Mouse (Mus musculus) neural tube, embryonic 15.5 days (tissue): Measurements from ENCODE around the gene Phactr2. TPM values are rescaled to one million over a fixed set of nuclear protein-coding genes. Genes with fewer than 3 reads are reported as not detected.

Experiments used
- ATAC-seq: fragments of 200-750 bp; cut with Nextera tagmentation; 2 replicates; pipeline ENCODE4 v1.8.0; 2017; ENCODE audit warnings: mild to moderate bottlenecking, moderate TSS enrichment, moderate library complexity; ENCODE audit not compliant: low FRiP score
- H3K27ac ChIP-seq: fragments of 300-500 bp; sonication (generic); replicated peaks from 2 replicates; pipeline ENCODE4 v1.5.1; 2015; ENCODE audit warnings: mild to moderate bottlenecking, inconsistent platforms
- H3K27me3 ChIP-seq: fragments of 300-500 bp; sonication (generic); replicated peaks from 2 replicates; pipeline ENCODE4 v1.6.1; 2015; ENCODE audit warnings: inconsistent platforms
- H3K36me3 ChIP-seq: fragments of 300-500 bp; sonication (generic); 2 replicates; pipeline ENCODE4 v1.6.1; 2015; ENCODE audit warnings: inconsistent platforms
- H3K4me1 ChIP-seq: fragments of 300-500 bp; sonication (generic); 2 replicates; pipeline ENCODE4 v1.6.1; 2015; ENCODE audit warnings: inconsistent platforms
- H3K4me2 ChIP-seq: fragments of 300-500 bp; sonication (generic); 2 replicates; pipeline ENCODE4 v1.6.1; 2015; ENCODE audit warnings: inconsistent platforms, mild to moderate bottlenecking, moderate library complexity
- H3K4me3 ChIP-seq: fragments of 300-500 bp; sonication (generic); replicated peaks from 2 replicates; pipeline ENCODE4 v1.5.1; 2015; ENCODE audit warnings: mild to moderate bottlenecking, inconsistent platforms
- H3K9ac ChIP-seq: fragments of 300-500 bp; sonication (generic); replicated peaks from 2 replicates; pipeline ENCODE4 v1.6.1; 2015; ENCODE audit warnings: mild to moderate bottlenecking, inconsistent platforms
- H3K9me3 ChIP-seq: fragments of 300-500 bp; sonication (generic); replicated peaks from 2 replicates; pipeline ENCODE4 v1.6.1; 2016; ENCODE audit warnings: inconsistent platforms
- WGBS: fragments of 180-500 bp; shearing (Covaris S2); methylation state at CpG from one replicate; pipeline ENCODE4 v1.1.7; 2015; ENCODE audit warnings: mixed read lengths; 5-methylcytosine and 5-hydroxymethylcytosine counted together
- polyA plus RNA-seq: library from polyadenylated mRNA; unstranded; fragments of >200 nt; fragmentation: Nextera tagmentation; extraction: Ambion mirVana; gene quantifications from 2 replicates; pipeline ENCODE4 v1.2.1, GENCODE M21; 2015

Phactr2 gene
- polyA plus RNA-seq, 1 experiment from 2014 or later = 8.1 TPM

GRCm38 (mm10) chr10:13323139-13323805 lies 150.9 kb downstream of the Phactr2 start:
- 21% methylated on average over 12 of the region's 12 CpGs for WGBS
- ATAC-seq = 0 out of 2 replicates have a peak, but pooled peaks have one; percentile 16

DNA sequence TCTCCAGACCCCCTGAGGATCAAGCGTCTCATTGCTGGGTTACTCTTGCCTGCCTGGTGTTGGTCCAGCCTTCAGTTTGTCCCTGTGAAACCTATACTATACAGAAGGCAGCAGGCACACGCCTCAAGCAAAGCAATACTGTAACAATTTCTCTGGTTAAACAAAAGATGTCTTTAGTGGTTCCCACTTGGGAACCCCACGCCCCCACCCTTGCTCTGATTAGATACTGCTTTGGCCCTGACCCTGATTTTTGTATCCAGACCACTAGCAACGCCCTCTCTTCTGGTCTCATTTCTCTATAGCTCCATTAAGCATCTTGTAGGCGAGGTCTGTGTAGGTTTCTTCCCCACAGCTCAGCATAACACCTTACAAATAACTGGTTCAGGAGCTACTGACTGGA lies 159.2 kb downstream of the Phactr2 start:
- Histone ChIP-seq H3K9me3 (no peaks in the 10 kb centered on the region), H3K4me2 (no peak overlapping the region), H3K27ac (no peak overlapping the region), H3K4me3 (no peak overlapping the region), H3K4me1 (no peaks in the 10 kb centered on the region), H3K27me3 (no peaks in the 10 kb centered on the region), H3K9ac (no peak overlapping the region), H3K36me3 (no peaks in the 10 kb centered on the region)
- 79% methylated on average over 5 of the region's 5 CpGs for WGBS
- ATAC-seq = no peak

More at GRCm38 (mm10) chr10:13323139-13323805, 150.9 kb downstream of the Phactr2 start:
- Histone ChIP-seq H3K4me2 (peak overlapping the region; percentile 96), H3K27ac (peak overlapping the region; percentile 77; the same call in 1 of the 2 replicates), H3K27me3 (no peaks in the 10 kb centered on the region), H3K36me3 (no peaks in the 10 kb centered on the region), H3K9me3 (no peaks in the 10 kb centered on the region), H3K9ac (0 out of 2 replicates have a peak overlapping the region, but pooled peaks have one; percentile 69), H3K4me1 (peaks cover 11% of the 10 kb centered on the region), H3K4me3 (peak overlapping the region; percentile 62)

- no peak overlapping the region for H3K27ac ChIP-seq
- no peaks in the 10 kb centered on the region for H3K36me3 ChIP-seq
- ATAC-seq = no peak
- H3K4me3 ChIP-seq = no peak overlapping the region
- no peaks in the 10 kb centered on the region for H3K9me3 ChIP-seq
- H3K4me1 ChIP-seq = no peaks in the 10 kb centered on the region
- H3K4me2 ChIP-seq = no peak overlapping the region
- WGBS = 69% methylated on average over 6 of the region's 6 CpGs
- H3K27me3 ChIP-seq = no peaks in the 10 kb centered on the region
- H3K9ac ChIP-seq = no peak overlapping the region
Observed at GRCm38 (mm10) chr10:13312576-13312975, 161.6 kb downstream of the Phactr2 start.

DNA sequence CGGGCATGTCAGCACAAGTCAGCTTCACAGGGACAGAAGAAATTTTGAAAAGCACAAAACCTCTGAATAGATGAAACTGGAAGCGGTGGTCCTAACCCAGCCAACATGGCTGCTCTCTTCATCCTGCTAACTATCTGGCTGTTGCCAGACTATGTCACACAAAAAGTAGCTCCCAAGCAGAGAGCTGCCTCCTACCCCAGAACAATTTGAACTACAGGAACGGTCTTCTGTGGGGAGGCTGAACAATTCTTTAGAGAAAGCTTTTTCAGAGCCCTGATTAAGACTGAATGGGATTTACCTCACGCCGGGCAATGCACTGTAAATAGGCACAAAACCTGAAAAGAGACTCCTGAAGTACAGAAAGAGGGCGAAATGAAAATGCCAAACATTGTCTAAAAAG lies 162.6 kb downstream of the Phactr2 start:
- Histone ChIP-seq H3K36me3 (no peaks in the 10 kb centered on the region), H3K4me3 (no peak overlapping the region), H3K27me3 (no peaks in the 10 kb centered on the region), H3K9me3 (no peaks in the 10 kb centered on the region), H3K4me2 (no peak overlapping the region), H3K27ac (no peak overlapping the region), H3K9ac (no peak overlapping the region), H3K4me1 (no peaks in the 10 kb centered on the region)
- ATAC-seq = no peak
- 53% methylated on average over 6 of the region's 6 CpGs for WGBS

DNA sequence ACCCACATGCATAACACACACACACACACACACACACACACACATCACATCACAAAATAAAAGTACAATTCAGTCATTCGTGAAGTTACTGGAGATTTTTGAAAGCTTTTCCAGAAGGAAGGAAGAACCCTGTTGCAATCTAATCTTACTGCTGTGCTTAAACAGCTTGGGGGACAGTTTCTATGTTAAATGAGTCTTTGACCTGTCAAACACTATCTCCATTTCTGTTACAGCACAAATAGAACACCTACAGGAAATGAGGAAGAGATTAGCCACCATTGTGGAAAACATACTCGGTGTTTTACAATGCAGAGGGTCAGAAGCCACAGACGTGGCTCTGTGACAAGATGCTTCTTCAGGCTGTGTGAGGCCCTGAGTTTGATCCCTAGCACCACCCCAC lies 164.1 kb downstream of the Phactr2 start:
- WGBS = 80% methylated on average over 3 of the region's 3 CpGs
- Histone ChIP-seq H3K36me3 (no peaks in the 10 kb centered on the region), H3K27ac (no peak overlapping the region), H3K4me2 (no peak overlapping the region), H3K4me3 (no peak overlapping the region), H3K9me3 (no peaks in the 10 kb centered on the region), H3K27me3 (no peaks in the 10 kb centered on the region), H3K9ac (no peak overlapping the region), H3K4me1 (no peaks in the 10 kb centered on the region)
- no peak for ATAC-seq

- 0 out of 2 replicates have a peak, but pooled peaks cover 3% of the 10 kb centered on the region for H3K4me1 ChIP-seq
- H3K27me3 ChIP-seq = no peaks in the 10 kb centered on the region
- no peaks in the 10 kb centered on the region for H3K36me3 ChIP-seq
- no peak overlapping the region for H3K27ac ChIP-seq
- H3K4me3 ChIP-seq = no peak overlapping the region
- no peak overlapping the region for H3K9ac ChIP-seq
- no peak overlapping the region for H3K4me2 ChIP-seq
- no peaks in the 10 kb centered on the region for H3K9me3 ChIP-seq
- 75% methylated on average over 10 of the region's 10 CpGs for WGBS
- peak; percentile 72 for ATAC-seq
Observed at GRCm38 (mm10) chr10:13304641-13305241, 169.5 kb downstream of the Phactr2 start.

- no peak overlapping the region for H3K4me3 ChIP-seq
- no peak overlapping the region for H3K4me2 ChIP-seq
- H3K36me3 ChIP-seq = no peaks in the 10 kb centered on the region
- 78% methylated on average over 13 of the region's 13 CpGs for WGBS
- ATAC-seq = no peak
- H3K9ac ChIP-seq = no peak overlapping the region
- H3K27me3 ChIP-seq = no peaks in the 10 kb centered on the region
- H3K27ac ChIP-seq = no peak overlapping the region
- no peaks in the 10 kb centered on the region for H3K9me3 ChIP-seq
- 0 out of 2 replicates have a peak, but pooled peaks cover 3% of the 10 kb centered on the region for H3K4me1 ChIP-seq
Observed at GRCm38 (mm10) chr10:13303271-13304265, 170.6 kb downstream of the Phactr2 start.

DNA sequence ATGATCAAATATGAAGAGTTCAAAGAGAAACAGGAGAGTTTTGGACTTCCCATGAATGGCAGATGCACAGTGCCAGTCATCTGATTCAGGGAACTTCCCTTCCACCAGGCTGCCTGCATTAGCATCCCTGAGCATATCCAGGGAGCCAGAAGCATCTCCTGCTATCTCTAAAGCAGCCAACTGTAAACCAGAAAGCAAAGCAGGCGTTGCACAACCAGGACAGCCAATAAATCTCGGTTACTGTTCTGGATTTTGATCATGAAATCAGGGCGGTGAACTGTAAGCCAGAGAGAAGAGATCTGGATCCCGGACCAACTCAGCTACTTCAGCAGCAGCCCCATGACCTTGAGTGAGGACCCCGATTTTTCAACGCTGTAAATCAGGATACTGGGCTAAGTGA lies 173.6 kb downstream of the Phactr2 start:
- 83% methylated on average over 6 of the region's 6 CpGs for WGBS
- Histone ChIP-seq H3K9ac (no peak overlapping the region), H3K4me2 (no peak overlapping the region), H3K27ac (no peak overlapping the region), H3K9me3 (no peaks in the 10 kb centered on the region), H3K36me3 (no peaks in the 10 kb centered on the region), H3K27me3 (no peaks in the 10 kb centered on the region), H3K4me3 (no peak overlapping the region), H3K4me1 (0 out of 2 replicates have a peak, but pooled peaks cover 3% of the 10 kb centered on the region)
- no peak for ATAC-seq

DNA sequence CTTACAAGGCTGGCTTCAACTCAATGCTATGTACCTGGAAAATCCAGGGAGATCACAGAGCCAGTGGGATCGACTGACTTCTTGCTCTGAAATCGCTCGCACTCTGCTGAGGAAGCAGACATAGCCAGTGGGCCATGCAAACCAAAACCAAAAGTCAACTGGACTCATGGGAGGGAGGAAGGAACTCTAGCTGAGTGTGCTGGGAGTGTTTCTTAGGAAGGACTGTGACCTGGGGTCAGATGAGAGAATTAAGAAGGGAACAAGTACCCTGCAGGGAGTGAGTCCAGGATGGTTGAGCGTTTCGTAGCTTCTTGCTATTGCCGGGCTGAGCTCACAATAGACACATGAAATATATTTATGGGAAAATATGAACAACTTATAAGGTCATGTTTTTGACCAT lies 174.0 kb downstream of the Phactr2 start:
- H3K9ac ChIP-seq = no peak overlapping the region
- H3K4me3 ChIP-seq = no peak overlapping the region
- H3K9me3 ChIP-seq = no peaks in the 10 kb centered on the region
- no peak overlapping the region for H3K27ac ChIP-seq
- whole genome bisulfite sequencing = 80% methylated on average over 6 of the region's 6 CpGs
- H3K27me3 ChIP-seq = no peaks in the 10 kb centered on the region
- 0 out of 2 replicates have a peak, but pooled peaks cover 3% of the 10 kb centered on the region for H3K4me1 ChIP-seq
- no peaks in the 10 kb centered on the region for H3K36me3 ChIP-seq
- H3K4me2 ChIP-seq = no peak overlapping the region
- ATAC-seq = no peak

- no peaks in the 10 kb centered on the region for H3K9me3 ChIP-seq
- no peaks in the 10 kb centered on the region for H3K36me3 ChIP-seq
- H3K4me1 ChIP-seq = 0 out of 2 replicates have a peak, but pooled peaks cover 5% of the 10 kb centered on the region
- no peak overlapping the region for H3K9ac ChIP-seq
- no peak overlapping the region for H3K27ac ChIP-seq
- H3K27me3 ChIP-seq = no peaks in the 10 kb centered on the region
- H3K4me2 ChIP-seq = no peak overlapping the region
- ATAC-seq = no peak
- WGBS = 93% methylated on average over 2 of the region's 2 CpGs
- no peak overlapping the region for H3K4me3 ChIP-seq
Observed at GRCm38 (mm10) chr10:13294886-13295285, 179.3 kb downstream of the Phactr2 start.

DNA sequence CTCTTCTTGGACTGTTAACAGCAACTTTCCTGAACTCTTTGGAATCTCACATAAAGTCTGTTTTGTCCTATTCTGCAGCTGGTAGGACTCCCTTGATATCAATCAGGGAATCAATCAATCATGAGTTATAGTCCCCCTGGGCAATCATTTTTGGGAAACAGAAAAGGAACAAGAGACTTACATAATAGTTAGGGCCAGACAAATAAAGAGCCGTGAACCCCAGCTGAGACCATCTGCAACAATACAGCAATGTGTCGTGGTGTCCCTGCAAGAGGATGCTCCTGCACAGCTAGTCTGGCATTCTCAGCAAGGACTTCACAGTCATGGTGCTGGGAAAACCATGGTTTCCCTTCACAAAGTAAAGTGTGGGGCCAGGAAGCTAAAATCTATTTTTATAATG lies 182.2 kb downstream of the Phactr2 start:
- 15% methylated on average over 2 of the region's 2 CpGs for WGBS
- Histone ChIP-seq H3K4me1 (0 out of 2 replicates have a peak, but pooled peaks cover 5% of the 10 kb centered on the region), H3K4me3 (no peak overlapping the region), H3K9me3 (no peaks in the 10 kb centered on the region), H3K36me3 (no peaks in the 10 kb centered on the region), H3K4me2 (no peak overlapping the region), H3K27ac (no peak overlapping the region), H3K9ac (no peak overlapping the region), H3K27me3 (no peaks in the 10 kb centered on the region)
- ATAC-seq = no peak
